Mouse (Mus musculus) small intestine, adult 10 weeks (tissue): ENCODE measurements around the gene Ddah1. TPM values are rescaled to one million over a fixed set of nuclear protein-coding genes. Genes with fewer than 3 reads are reported as not detected.

Experiments
- polyA plus RNA-seq: library from polyadenylated mRNA; stranded (reverse); fragments of 350-450 nt; fragmentation: Illumina TruSeq; extraction: RNeasy Lipid Tissue Mini Kit (QIAGEN cat#74804); gene quantifications from one replicate; pipeline ENCODE4 v1.2.3, GENCODE M21; 2014; ENCODE audit warnings: low replicate concordance

Ddah1 gene
- 1.6 TPM for polyA plus RNA-seq

DNA sequence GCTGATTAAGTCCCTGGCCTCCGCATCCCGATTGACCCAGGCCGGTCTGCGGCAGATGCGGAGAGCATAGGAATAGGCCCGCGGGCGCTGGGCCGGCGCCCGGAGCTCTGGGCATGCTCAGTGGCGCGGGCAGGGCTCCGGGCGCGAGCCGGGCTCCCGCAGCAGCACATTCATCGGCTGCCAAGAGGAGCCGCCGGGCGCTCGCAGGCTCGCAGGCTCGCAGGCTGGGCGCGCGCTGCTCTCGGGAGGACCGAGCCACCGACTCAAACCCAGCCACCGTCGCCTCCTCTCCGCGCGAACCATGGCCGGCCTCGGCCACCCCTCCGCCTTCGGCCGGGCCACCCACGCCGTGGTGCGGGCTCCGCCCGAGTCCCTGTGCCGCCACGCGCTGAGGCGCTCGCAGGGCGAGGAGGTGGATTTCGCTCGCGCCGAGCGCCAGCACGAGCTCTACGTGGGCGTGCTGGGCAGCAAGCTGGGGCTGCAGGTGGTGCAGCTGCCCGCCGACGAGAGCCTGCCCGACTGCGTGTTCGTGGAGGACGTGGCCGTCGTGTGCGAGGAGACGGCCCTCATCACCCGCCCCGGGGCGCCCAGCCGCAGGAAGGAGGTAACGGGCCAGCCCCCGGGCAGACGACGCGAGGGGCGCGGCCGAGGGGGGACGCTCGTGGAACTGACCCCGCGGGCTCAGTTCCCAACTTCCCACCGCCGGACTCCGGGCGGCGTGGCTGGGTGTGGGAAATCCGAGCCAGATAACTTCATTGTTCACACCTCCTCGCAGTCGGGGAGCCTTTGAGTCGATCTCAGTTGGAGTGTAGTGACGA is at the start of gene Ddah1:
Ddah1 (plus strand) TSS at position 115 of the 818 bp plus-strand sequence.

DNA sequence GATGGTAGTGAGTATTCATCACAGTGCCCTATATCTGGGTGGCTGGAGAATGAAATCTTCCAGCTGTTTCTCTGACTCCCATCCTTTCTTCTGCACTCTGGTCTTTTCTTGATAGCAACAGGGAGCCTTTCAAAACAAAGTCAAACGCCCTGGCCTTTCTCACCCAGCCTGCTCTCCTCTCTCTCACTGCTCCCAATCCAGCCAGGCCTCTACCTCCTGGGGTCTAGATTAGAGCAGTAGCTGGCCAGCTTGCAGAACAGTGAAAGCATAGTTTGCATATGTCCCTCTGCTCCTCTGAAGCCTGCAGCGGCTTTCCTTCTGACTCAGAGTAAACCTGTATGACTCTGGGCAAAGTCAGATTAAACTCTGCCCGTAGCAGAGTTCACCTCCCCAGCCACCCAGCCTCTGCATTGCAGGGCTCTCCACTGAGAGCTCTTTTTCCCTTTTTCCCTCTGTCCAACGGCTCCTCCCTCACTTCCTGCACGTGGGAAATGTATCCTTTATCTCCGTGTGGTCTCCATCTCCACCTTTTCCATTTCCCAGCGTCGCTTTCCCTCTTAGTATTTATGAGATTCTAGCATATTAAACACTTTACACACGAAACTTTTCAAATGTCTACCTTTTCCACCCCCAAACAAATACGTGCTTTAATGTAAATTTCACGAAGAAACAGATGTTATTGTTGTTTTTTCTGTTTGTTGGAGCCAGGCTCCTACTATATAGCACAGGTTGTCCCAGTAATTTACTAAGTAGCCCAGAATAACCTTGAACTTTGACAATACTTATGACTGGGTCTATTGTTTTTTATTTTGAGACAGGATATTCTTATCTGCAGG is 163.8 kb downstream of the Ddah1 start, which contains the start of gene Bcl10:
Bcl10 (plus strand) TSS at position 786 of the 836 bp plus-strand sequence.

DNA sequence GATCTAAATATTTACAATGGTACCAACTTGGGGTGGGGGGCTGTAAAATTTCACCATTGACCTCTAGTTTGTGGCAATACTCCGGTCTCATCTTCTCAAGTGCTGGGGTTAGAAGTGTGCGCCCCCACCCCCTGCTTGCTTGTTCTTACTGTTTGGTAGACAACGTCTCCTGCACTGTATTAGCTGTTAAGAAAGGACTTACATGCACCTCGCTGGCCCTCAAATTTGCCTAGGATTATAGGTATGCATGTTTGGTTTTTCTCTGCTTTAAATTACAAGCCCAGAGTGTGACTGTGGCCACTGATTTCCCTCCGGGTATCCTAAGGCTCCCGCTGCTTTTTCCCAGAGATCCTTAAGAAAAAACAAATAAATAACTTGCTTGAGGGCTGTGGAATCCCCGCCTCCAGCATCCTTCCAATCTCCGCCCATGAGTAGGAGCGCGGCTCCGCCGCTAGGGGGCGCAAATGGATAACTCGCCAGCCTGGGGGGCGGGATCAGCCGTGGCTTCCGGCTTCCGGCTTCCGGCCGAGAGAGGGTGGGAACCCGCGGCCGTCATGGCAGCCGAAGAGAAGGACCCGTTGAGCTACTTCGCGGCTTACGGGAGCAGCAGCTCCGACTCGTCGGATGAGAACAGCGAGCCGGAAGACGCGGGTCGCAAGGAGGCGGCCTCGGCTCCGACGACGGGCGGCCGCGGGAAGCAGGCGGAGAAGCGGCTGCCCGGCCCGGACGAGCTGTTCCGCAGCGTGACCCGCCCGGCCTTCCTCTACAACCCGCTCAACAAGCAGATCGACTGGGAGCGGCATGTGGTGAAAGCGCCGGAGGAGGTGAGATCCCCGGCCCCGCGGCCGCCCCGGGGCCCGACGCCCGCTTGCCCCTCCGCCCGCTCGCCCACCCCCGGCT is 179.3 kb downstream of the Ddah1 start, which contains the start of gene 2410004B18Rik:
2410004B18Rik (plus strand) TSS at position 510 of the 900 bp plus-strand sequence.

Other genes with a start within 250 kb of the Ddah1 start
- 14.1 TPM for gene Znhit6, start 182.5 kb upstream of the Ddah1 start, polyA plus RNA-seq
- 3.7 TPM for gene Ccn1, start 108.7 kb upstream of the Ddah1 start, polyA plus RNA-seq
- 18.7 TPM for gene Bcl10, start 164.1 kb downstream of the Ddah1 start, polyA plus RNA-seq
- 72.7 TPM for gene 2410004B18Rik, start 179.3 kb downstream of the Ddah1 start, polyA plus RNA-seq
- 10.6 TPM for gene Syde2, start 229.2 kb downstream of the Ddah1 start, polyA plus RNA-seq